Mouse (Mus musculus) cerebellum, adult 2 months (tissue): ENCODE measurements at regions not wholly inside any gene's neighbourhood (a gene's known extent, or its start where the extent isn't known, plus 50 kb on each side); places are given as distances from the start of the nearest gene placed in this dataset.

Experiments used
- CTCF ChIP-seq: fragments of 200-500 bp; IDR thresholded peaks from 2 replicates; pipeline ENCODE4 v1.5.1; 2011; ENCODE audit warnings: low read depth, mild to moderate bottlenecking, control low read depth, low read length, moderate library complexity, borderline replicate concordance; ENCODE audit not compliant: insufficient read depth
- POLR2A ChIP-seq: fragments of 200-500 bp; IDR thresholded peaks from 2 replicates; pipeline ENCODE4 v1.6.1; 2011; ENCODE audit warnings: low read length, control low read depth, borderline replicate concordance; ENCODE audit not compliant: insufficient read depth

DNA sequence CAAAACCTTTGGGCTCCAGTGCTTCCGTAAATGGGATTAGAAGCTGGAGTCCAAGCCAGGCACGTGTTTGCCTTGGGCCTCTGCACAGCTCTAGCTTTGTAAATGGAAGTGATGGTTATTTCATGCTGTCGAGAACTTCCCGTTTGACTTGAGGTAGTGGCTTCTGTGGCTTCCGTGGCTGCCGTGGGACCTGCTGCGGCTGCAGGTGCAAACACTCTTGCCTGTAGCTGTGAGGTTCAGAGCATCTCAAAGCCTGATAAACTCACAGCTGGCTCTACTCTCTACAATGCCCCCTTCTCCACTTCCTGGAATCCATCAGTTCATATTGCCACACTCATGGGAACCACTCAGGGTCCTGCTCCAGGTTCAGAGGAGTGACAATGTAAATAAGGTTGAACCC, 77.9 kb upstream of the Lrpap1 start:
- no peak for TF ChIP-seq POLR2A
- no peak for TF ChIP-seq CTCF
